Mouse (Mus musculus): ENCODE data around the gene Cbwd1.
A peak's percentile ranks its signal among the peaks of the same experiment; 100 is the strongest.

The Cbwd1 gene

DNA sequence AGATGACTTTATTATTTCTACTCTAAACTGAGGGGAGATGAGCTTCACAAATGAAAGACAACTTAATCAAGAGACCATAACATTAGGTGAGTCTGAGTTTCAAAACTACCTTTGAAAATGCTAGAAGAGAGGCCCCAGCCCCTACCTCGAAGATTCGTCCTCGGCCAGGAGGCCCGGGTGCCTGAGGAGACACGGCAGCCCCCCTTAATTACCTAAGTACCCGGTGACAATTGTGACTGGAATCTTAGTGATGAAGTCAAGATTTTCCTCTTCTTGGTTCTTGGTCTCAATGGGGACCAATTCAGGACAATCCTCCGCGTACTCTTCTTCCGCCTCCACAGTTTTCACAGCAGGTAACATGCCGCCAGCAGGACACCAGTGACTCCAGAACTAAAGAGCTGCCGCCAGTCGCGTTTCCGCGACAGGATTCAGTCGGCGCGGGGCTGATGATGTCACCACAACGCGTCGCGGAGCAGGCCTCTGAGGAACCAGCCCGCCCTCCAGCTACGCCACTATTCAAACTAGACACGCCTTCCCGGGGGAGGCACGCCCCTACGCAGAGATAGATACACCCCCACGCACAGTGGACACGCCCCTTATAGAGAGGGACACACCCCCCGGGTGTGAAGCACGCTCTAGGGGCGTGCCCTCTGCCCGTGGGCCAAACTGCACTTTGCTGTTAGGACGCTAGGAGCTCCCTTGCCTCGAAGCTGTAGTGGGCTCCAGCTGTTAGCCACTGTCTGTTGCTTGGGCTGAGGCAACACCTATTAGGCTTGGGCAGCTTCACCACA lies at the start of gene Cbwd1:
Gene Cbwd1, minus strand, starts transcription at position 439 of the 791 bp plus-strand sequence.
- peak; percentile 98 for DNase-seq (ENCODE audit: low read depth, low spot score)

DNA sequence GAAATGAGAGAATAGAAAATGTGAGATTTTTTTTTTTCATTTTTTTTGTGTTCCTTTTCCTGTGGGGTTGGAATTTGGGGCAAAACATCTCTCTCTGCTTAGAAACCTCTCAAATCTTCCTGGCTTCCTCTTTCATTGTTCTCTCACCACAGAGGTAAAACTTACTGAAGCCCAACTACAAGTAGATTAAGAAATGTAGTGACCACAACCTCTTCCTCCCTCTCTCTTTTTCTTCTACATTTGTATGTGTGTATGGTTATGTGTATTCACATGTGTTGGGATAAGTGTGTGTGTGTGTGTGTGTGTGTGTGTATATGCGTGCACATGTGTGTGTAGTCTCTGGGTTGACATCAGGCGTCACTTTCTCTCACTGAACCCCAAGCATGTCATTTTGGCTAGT lies 47.1 kb upstream of the Cbwd1 start:
- no peak for DNase-seq (ENCODE audit: low read depth, low spot score)

DNA sequence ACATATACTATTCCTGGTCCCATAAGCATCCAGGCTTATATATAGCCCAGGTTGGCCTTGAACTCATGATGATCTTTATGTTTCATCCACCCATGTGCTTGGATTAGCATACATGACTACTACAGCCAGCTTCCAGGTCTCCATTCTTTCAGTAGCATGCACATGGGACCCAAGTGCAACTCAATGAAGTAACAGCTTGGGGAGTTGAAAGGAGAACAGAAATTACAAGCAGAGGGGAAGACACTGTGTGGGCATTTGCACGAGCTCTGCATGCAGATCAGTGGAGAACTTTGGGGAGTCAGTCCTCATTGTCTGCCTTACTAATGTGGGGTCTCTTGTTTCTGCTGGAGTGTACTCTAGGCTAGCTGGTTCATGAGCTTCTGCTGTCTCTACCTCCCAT lies 45.3 kb upstream of the Cbwd1 start:
- DNase-seq (ENCODE audit: low read depth, low spot score) = no peak

DNA sequence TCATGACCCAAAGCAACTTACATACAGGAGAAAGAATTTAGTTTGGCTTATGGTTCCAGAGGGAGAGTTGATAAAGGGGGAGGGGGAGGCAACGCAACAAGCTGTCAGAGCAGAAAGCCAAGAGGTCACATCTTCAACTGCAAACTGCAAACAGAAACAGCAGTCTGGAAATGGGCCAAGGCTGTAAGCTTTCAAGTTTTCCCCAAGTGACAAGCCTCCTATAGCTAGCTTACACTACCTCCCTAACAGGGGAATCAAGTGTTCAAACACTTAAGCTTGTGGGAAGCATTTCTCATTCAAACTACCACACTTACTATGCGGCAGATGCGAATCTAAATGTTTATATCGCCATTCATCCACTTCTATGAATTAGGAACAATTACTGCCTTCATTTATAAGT lies 42.4 kb upstream of the Cbwd1 start:
- no peak for DNase-seq (ENCODE audit: low read depth, low spot score)

DNA sequence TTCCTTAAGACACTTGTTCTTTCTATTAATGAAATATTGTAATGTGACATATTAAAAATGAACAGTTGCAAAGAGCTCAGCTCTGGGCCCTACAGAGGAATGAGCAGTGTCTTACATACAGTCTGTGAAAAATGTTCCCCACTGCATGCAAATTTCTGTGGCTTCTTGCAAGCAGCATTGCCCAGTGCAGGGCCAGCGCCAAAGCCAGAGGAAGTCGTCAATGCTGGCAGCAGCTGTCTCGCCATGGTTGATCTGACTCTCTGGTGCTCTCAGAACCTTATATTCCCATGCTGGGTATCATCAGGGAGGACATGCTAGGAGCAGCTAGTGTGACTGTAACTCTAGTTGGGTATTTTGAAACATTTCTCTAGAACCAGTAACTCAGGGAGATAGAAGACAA lies 41.4 kb upstream of the Cbwd1 start:
- no peak for DNase-seq (ENCODE audit: low read depth, low spot score)

DNA sequence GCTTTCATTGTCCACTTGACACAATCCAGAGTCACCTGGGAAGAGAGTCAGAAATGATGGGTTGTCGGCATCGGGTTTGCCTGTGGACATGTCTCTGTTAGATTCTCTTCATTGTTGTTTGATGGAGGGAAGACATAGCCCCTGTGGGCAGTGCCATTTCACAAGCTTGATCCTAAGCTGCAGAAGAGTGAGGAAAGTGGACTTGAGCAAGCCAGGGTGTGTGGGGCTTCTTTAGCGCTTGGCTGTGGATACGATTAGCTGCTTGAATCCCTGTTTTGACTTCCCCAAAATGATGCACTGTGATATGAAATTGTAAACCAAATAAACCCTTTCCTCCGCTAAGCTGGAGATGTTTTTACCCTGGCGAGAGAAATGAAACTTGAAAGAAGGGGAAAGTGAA lies 40.6 kb upstream of the Cbwd1 start:
- DNase-seq (ENCODE audit: low read depth, low spot score) = no peak

DNA sequence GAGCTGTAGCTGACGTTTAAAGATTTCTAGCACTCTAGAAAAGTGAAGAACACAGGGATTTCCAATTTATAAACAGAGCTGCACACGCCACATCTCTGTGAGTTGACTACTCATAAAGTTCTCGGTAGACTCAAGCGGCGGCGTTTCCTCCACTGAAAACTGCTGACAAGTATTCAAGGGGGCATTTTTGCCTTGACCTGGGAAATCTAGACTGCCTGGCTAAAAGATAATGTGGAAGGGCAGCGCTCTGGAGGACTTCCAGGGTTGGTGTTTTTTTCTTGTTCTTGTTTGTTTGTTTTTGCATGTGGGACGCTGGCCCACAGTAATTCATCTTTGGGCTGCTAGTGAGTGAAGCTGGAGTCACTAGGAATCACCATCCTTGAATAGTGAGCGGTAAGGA lies 38.7 kb upstream of the Cbwd1 start:
- no peak for DNase-seq (ENCODE audit: low read depth, low spot score)

DNA sequence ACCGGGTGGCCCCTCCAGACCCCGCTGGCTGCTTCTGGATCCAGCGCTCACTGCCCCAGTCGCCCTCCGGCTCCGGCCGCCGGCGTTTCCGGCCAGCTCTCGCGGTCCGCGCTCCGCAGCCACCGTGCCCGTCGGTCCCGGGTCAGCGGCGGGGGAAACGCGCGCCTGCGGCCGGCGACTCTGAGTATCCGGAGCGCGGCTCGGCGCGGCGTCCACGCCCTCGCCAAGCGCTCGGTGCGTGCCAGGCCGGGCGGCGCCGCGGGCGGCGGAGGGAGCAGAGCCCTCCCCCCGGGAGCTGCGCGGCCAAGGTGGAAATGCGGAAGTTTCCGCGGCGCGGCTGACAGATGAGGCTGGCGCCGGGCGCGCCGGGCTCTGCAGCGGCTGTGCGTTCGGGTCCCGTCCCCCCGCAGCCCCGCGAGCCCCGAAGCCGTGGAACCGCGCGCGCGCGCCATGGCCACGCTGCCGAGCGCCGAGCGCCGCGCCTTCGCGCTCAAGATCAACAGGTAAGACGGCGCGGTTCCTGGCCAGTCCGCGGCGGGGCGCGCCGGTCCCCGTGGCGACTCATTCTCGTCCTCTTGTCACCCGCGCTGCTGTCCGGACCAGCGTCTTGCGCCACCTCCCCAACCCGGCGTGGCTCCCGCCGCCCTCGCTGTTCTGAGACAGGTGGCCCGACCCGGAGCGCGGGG lies 37.9 kb upstream of the Cbwd1 start, which contains the start of gene Dock8:
Gene Dock8, plus strand, starts transcription at position 334 of the 686 bp plus-strand sequence.
- no peak for DNase-seq (ENCODE audit: low read depth, low spot score)

DNA sequence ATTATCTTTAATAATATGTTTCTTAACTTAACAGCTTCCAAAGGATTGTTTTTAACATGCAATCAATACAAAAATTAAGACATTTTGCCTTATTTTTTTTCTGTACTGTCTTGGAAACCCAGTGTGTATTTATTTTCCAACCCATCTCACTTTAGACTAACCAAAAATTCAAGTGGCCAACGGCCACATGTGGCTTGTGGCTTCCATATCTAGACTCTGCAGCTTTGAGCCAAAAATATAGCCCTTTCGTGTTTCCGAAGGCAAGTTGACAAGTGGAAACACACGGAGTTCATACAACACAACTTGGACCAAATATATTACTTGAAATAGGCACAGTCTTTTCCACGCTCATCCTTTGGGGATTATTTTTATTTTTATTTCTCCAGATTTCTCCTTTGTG lies 37.2 kb upstream of the Cbwd1 start:
- DNase-seq (ENCODE audit: low read depth, low spot score) = no peak

DNA sequence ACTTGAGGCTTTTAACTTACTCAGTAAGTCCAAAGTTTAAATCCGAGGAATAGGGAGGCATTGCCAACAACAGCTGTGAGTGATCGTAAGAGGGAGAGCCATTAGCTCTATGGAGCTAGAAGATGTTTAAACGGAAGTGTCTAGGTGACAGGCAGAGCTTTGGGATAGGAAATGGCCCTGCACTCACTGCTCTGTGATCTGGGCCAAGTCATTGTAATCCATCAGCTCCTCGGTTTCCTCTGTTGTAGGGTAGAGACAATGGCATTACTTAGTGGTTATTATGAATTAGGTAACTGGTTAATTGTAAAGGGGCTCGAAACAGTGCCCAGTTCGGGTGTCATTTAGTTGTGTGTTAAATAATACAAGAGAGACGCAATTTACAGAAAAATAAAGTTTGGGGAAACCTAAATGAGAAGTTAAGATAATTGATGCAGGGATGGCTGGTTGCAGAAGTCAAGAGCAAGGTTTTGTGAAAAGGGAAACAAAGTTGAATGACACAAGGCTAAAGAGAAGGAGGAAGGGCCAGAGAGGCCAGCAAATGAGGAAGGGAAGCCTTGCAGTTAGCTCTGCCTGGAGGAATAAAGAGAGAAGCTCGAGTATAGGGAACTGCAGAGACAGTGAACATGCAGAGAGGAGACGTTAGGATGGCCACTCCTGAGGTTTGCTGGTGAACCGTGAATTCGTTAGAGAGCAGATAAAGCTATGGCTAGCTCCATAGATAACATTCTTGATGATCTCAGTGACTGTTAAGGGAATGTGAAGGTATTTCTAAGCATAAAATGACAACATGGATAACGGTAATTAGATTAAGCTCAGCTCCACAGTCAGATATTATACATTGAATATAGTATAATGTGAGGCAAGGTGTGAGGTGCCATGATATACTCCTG lies 35.6 kb upstream of the Cbwd1 start:
- no peak for DNase-seq (ENCODE audit: low read depth, low spot score)

DNA sequence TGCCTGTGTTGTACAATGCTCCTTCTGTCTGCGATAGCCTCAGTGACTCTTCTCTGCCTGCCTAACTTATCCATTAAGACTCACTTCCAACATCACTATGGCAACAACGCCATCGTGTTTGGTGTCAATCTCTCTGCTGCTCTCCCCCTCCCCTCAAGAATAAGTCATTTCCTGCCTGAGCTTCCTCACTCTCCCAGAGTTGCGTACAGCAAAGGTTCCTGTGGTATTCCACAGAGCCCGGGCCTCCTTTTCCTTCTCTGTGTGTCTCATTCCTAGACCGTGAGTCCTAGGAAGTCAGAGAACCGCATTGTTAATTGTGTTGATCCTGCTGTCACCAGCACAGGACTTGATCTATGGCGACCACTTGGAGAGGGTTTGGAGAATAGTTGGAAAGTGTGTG lies 33.5 kb upstream of the Cbwd1 start:
- no peak for DNase-seq (ENCODE audit: low read depth, low spot score)

DNA sequence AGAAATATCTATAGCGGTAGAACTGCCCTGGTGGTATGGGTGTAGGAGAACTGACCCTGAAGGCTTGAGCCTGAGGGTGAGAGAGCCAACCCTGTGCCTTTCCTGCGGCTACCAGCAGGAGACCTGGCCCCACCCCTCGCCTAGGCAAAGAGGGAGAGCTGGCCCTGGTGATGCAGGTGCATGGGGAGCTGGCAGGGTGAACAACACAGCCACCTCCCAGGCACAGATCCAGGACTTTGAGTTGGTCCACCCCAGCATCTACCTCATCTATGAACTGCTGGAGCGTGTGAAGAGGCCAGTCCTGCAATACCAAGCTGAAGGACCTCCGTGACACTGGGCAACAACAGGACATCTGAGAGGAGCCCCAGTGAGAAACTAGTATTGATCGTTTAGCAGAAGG lies 32.1 kb upstream of the Cbwd1 start:
- no peak for DNase-seq (ENCODE audit: low read depth, low spot score)

DNA sequence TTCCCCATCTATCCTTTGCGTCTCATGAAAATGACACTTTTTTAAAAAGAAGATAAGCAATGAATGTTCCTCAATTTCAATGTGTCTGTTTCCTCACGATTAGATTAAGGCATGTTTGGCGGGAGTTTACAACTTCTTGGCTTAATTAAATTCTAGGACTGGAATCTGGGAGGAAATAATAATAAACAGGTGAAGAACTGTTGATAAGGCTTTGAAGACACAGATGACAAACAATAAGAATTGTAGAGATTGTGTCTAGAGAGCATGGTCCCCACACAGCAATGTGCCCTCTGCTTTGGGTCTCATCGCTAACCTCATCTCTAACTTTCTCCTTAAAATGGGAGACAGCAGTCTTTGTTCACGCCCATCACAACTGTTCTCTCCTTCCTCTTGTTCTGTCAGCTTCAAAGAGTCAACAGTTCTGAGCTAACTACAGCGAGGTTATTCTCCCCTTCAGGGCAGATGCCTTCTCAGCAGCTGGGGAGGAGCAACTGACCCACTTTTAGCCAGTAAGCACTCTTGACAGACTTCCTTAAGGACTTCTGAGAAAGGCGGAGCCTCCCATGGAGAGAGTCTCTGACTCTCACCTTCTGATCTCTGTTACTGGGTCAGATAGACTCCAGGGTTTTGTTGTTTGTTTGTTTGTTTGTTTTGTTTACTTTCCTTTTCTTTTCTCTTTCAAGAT lies 28.9 kb upstream of the Cbwd1 start:
- no peak for DNase-seq (ENCODE audit: low read depth, low spot score)

DNA sequence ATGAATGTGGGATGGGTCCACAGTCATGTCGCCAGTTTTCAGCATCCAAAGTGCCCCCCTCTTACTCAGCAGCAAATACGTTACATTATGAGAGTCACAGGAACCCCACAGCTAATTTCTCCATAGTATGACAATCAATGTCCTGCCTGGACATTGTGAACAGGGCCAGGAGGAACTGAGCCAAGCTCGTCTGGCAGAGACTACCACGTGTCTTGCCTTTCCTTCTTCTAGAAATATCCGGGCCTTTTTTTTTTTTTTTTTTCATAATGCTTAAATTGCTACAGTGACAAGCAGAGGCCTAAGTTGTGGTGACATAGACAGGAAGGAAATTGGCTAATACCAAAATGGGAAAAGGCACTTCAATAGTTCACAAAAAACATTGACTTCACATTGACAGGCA lies 27.4 kb upstream of the Cbwd1 start:
- DNase-seq (ENCODE audit: low read depth, low spot score) = no peak

DNA sequence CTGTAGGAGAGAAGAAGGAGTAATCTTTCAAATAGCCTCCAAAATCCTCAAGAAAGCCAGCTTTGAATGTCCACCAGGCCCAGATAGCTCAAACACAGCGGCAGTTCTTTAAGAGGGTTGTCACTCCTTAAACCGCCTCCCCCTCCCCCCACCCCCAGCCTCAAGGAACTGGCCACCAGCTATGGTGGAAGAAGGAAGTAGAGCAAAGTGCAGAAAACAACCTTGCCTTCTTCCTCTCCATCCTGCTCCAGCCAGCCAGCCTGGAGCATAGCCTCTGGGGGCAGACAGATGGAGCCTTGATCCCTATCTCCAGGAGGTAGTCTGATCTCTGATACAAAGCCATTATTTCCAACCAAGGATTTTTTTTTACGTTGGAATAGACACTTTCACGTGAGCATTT lies 25.9 kb upstream of the Cbwd1 start:
- no peak for DNase-seq (ENCODE audit: low read depth, low spot score)

DNA sequence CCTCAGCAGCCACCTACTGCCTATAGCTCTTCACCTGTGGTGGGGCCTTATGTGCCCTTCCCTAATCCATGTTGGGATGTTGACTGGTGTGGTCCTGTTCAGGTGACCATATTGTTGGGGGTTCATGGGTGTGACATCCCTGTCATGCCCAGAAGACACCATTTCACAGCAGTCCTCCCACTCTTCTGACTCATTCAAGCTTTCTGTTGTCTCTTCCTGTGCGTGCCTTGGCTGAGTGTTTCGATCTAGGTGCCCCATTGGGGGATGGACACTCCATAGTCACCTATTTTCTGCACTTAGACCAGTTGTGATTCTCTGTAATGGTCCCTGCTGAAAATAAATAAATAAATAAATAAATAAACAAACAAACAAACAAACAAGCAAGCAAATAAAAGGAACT lies 23.6 kb upstream of the Cbwd1 start:
- DNase-seq (ENCODE audit: low read depth, low spot score) = no peak

DNA sequence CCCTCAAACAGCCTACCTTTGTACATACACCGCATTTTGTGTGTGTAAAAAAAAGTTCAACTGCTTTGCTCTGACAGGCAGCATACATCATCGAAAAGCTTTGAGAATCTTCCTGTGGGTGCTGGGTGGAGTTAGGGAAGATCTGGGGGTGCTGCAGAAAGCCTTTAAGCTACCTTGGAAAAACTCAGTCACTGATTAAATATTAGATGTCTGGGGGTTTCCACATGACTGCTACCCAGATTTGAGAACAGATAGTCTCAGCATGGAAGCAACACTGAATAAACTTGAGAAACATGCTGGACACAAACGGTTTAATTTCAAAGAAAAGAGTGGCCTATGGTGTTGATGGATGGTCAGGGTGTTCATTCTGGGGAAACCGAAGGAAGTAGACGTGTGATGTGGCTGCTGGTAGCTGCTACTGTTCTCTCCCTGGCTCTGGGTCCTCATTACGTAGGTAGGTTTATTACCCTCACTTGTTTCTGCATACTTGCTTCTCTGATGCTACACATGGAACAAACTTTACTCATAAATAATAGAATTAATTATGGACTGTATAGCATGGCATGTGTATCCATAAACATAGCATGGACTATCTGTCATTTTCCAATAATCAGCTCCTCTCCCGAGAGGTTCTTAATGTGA lies 22.6 kb upstream of the Cbwd1 start:
- no peak for DNase-seq (ENCODE audit: low read depth, low spot score)

DNA sequence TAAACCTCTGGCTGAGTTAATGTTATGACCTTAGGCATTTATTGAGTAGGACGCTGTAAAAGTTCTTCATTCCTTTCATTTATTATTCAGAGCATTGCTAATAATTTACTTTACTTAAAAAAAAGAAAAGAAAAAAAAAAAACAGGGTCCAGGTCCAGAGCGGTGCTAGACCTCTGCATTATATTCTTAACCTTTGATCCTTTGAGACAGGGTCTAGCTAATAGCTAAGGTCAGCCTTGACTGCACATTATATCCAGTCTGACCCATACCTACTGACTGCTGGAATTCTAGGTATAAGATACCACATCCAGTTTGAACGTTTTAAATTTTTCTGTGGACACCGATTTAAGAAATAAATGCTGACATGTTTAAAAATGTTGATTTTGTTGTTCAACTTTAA lies 21.6 kb upstream of the Cbwd1 start:
- no peak for DNase-seq (ENCODE audit: low read depth, low spot score)

DNA sequence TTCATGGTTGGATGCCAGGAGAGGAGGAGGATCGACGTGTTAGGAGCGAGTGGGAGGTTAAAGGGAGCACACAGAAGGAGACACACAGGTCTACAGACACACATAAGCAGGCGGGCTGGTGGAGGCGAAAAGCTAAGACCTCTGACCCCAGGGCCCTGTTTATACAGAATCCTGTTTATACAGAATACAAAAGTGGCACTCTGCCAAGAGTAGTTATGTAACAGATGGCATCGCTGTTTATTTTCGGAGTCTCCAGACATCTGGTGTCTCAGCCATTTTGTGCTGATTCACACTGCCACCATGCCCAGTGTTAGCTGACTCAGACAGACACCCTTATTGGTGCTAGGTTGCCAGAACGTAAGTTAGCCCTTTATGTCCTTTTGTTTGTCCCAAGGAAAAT lies 19.9 kb upstream of the Cbwd1 start:
- peak; percentile 43 for DNase-seq (ENCODE audit: low read depth, low spot score)

DNA sequence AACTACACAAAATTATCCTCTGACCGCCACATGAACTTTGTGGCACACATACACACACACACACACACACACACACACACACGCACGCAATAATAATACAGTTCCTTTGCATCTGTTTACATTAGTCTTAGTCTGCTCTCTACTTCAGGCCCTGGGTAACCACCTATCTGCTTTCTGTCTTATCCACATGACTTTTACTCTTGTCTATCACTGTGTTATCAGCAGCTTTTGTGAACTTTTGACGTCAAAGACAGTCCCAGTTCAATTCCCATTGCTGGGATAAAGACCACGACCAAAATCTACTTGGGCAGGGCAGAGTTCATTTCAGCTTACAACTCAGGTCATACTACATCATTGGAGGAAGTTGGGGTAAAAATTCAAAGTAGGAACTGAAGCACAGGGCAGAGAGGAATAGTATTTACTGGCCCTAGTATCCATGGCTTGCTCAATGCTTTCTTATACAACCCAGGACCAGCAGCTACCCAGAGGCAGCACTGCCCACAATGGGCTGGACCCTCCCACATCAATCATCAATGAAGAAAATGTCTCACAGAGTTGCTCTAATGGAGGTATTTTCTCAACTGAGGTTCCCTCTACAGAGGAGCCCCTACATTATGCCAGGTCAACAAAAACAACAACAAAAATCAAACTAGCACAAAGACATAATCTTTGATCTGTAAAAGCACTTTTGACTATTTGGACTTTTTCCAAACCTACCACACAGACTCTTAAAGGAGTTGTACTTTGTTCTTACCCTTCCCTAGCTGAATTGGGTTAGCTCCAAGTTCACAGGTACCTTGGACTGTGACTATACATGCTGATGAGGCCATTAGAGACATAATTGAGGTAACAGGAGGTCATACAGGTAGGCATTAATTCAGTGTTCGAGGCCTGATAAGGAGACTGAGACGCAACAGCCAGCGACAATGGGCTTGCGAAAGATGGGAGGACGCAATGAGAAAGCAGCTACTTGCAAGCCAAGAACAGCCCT lies 17.7 kb upstream of the Cbwd1 start:
- DNase-seq (ENCODE audit: low read depth, low spot score) = no peak

Data from retina, adult 2 months (tissue).